Mouse (Mus musculus): ENCODE measurements around the gene Glg1. TPM values are rescaled to one million over a fixed set of nuclear protein-coding genes. Genes with fewer than 3 reads are reported as not detected.

The Glg1 gene
- polyA plus RNA-seq, 1 experiment from 2014 or later: 67.0 TPM

GRCm38 (mm10) chr8:111119481-111119880 lies 139.5 kb downstream of the Glg1 start:
- H3K27me3 ChIP-seq (replicated peaks; ENCODE audit: control insufficient read depth, insufficient read depth, low read length): no peaks in the 10 kb centered on the region
- H3K4me1 ChIP-seq (replicated peaks; ENCODE audit: control insufficient read depth, insufficient read depth, low read length): no peaks in the 10 kb centered on the region
- H3K4me2 ChIP-seq (ENCODE audit: low read length): no peak overlapping the region
- H3K36me3 ChIP-seq (ENCODE audit: control insufficient read depth, insufficient read depth): peaks cover 29% of the 10 kb centered on the region
- H3K27ac ChIP-seq (ENCODE audit: low read length): no peak overlapping the region
- no peaks in the 10 kb centered on the region for H3K9me3 ChIP-seq (ENCODE audit: control insufficient read depth, low read length)
- no peak overlapping the region for H3K4me3 ChIP-seq (replicated peaks; ENCODE audit: low read length)
- 76% methylated on average over 3 of the region's 3 CpGs for WGBS
- ATAC-seq: no peak; the same call in 1 of the 2 replicates
- no peak overlapping the region for H3K9ac ChIP-seq (replicated peaks; ENCODE audit: low read depth, low read length)

GRCm38 (mm10) chr8:111114891-111115290 lies 144.1 kb downstream of the Glg1 start:
- Histone ChIP-seq H3K27me3 (replicated peaks; ENCODE audit: control insufficient read depth, insufficient read depth, low read length) (no peaks in the 10 kb centered on the region), H3K36me3 (ENCODE audit: control insufficient read depth, insufficient read depth) (peaks cover 22% of the 10 kb centered on the region), H3K9me3 (ENCODE audit: control insufficient read depth, low read length) (no peaks in the 10 kb centered on the region), H3K4me3 (replicated peaks; ENCODE audit: low read length) (no peak overlapping the region), H3K27ac (ENCODE audit: low read length) (no peak overlapping the region), H3K9ac (replicated peaks; ENCODE audit: low read depth, low read length) (no peak overlapping the region), H3K4me1 (replicated peaks; ENCODE audit: control insufficient read depth, insufficient read depth, low read length) (no peaks in the 10 kb centered on the region), H3K4me2 (ENCODE audit: low read length) (no peak overlapping the region)
- ATAC-seq: no peak
- 94% methylated on average over 5 of the region's 5 CpGs for WGBS

Small RNA genes lying within 50 kb of the gene (microRNA-seq; reads per million reads assigned to microRNA genes)
- gene Gm23193: not detected

Other genes with a start within 250 kb of the Glg1 start
- 8.7 and 10.2 TPM in 2 replicates for gene Ddx19b, start 227.5 kb downstream of the Glg1 start, polyA plus RNA-seq (2015; fragmentation: Nextera tagmentation; extraction: Ambion mirVana)
- gene Aars, start 226.1 kb downstream of the Glg1 start, polyA plus RNA-seq (2015; fragmentation: Nextera tagmentation; extraction: Ambion mirVana): 72.1 and 80.1 TPM in 2 replicates
- not detected in 2 replicates for gene Exosc6, start 202.9 kb downstream of the Glg1 start, polyA plus RNA-seq (2015; fragmentation: Nextera tagmentation; extraction: Ambion mirVana)
- gene Clec18a, start 166.8 kb downstream of the Glg1 start, polyA plus RNA-seq (2015; fragmentation: Nextera tagmentation; extraction: Ambion mirVana): 0.28 and 0.67 TPM in 2 replicates
- 13.4 and 14.0 TPM in 2 replicates for gene Pdpr, start 164.6 kb downstream of the Glg1 start, polyA plus RNA-seq (2015; fragmentation: Nextera tagmentation; extraction: Ambion mirVana)
- gene Rfwd3, start 41.0 kb upstream of the Glg1 start, polyA plus RNA-seq (2015; fragmentation: Nextera tagmentation; extraction: Ambion mirVana): 33.5 and 36.7 TPM in 2 replicates
- 0.41 and 0.87 TPM in 2 replicates for gene Mlkl, start 79.0 kb upstream of the Glg1 start, polyA plus RNA-seq (2015; fragmentation: Nextera tagmentation; extraction: Ambion mirVana)
- not detected in 2 replicates for gene Fa2h, start 134.6 kb upstream of the Glg1 start, polyA plus RNA-seq (2015; fragmentation: Nextera tagmentation; extraction: Ambion mirVana)

Data from forebrain, embryonic 16.5 days (tissue).